Mouse (Mus musculus) left cerebral cortex, adult 18-20 months (tissue): ENCODE data around the gene Gm21244. TPM values are rescaled to one million over a fixed set of nuclear protein-coding genes. Genes with fewer than 3 reads are reported as not detected.
"Not testable (repeated sequence)": the region's sequence is repeated elsewhere in the genome, so short reads cannot be mapped to it uniquely, and the experiment has no call there.

Experiments
- DNase-seq, 2 experiments: peaks; one replicate each; pipeline ENCODE4 v3.0.0; 2021 to 2022; ENCODE audit warnings: low spot score in 2 of 2, mixed read lengths in 1 of 2
- long read RNA-seq, 2 experiments: library from polyadenylated mRNA; stranded (forward); transcript quantifications; one replicate each; pipeline ENCODE4 v2.0.0; 2021
- total RNA-seq, 2 experiments: library from RNA; stranded (reverse); gene quantifications; 2 replicates each; pipeline ENCODE4 v1.2.3; 2021

The Gm21244 gene
- total RNA-seq: not detected
- long read RNA-seq, experiment 1: 0 reads
- long read RNA-seq, experiment 2: 0 reads

DNA sequence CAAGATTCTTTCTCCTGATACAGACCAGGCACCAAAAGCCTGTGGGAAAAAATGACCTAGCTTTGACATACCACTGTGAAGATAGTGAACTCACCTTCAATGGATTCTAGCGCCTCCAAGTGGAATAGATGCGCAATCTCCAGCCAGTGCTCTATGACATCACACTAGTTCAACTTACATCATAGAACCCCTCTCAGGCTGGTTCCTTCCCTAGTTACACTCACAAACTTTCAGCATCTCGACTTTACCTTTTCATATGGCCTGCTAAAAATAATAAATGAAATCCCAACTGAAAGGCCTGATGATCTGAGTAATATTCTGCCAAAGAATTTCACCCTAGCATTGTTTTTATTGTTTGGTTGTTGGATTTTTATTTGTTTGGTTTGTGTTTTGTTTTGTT lies at the start of gene Gm21244:
Gm21244 (minus strand) TSS at position 101 of the 400 bp plus-strand sequence.
- DNase-seq: not testable (repeated sequence)

Other genes starting within 250 kb of the Gm21244 start
- gene Gm28998, start 84.5 kb upstream of the Gm21244 start, total RNA-seq: not detected
- not detected for gene Gm21788, start 235.7 kb upstream of the Gm21244 start, total RNA-seq